Mouse (Mus musculus): ENCODE data around the gene Gstm7. TPM values are rescaled to one million over a fixed set of nuclear protein-coding genes. Genes with fewer than 3 reads are reported as not detected.

Gstm7 gene
- polyA plus RNA-seq, 1 experiment from 2014 or later = 16.5 TPM

DNA sequence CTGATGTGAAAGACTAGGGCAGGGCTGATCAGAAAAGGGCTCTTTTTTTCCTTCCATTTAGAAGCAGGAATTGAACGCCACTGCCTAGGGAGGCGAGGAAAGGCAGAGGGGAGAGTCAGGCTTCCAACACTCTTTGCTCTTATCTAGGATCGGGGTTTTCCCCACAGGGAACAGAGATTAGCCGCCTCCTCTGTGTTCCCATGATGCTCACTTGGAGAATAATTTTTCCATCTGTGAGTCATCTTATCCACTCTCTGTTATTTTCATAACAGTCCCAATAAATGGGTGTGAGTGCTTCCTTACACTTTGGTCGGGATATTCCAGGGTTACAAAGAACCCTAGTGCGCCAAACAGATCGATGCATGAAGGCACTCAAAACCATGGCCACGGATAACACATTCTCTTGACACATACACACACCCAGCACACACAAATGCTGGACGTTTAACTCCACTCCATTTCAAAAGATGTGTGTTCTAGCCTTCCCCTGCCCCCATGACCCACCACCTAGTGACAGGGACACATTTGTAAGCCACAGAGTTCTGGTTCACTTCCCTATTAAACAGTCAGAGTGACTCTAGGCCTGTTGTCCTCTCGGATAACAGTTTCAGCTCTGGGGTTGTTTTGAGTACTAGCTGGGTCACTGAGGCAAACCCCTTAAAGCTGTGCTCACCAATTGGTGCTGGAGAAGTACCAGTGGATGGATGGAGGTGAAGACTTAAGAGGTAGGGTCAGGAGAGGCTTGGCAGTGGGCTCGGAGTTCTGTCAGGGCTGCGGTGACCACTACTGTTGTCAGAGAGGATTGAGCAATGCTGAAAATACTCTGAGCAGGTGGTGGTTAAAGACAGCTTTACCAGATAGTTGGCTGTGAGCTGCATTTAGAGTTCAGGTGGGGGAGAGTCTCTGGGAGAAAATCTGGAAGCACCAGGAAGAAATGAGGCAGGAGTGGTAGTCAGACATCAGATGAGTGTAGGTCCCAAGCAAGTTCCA is 53.6 kb downstream of the Gstm7 start:
- Histone ChIP-seq H3K9me3 (replicated peaks) (no peaks in the 10 kb centered on the region), H3K27me3 (replicated peaks) (peaks cover 2% of the 10 kb centered on the region; the same call in 1 of the 2 replicates), H3K36me3 (no peaks in the 10 kb centered on the region), H3K4me1 (replicated peaks) (peaks cover 5% of the 10 kb centered on the region), H3K4me2 (no peak overlapping the region), H3K27ac (ENCODE audit: poor library complexity, severe bottlenecking) (no peak overlapping the region), H3K4me3 (no peak overlapping the region), H3K9ac (no peak overlapping the region)
- ATAC-seq (ENCODE audit: insufficient number of reproducible peaks, low FRiP score) = no peak
- WGBS = 56% methylated on average over 12 of the region's 12 CpGs

DNA sequence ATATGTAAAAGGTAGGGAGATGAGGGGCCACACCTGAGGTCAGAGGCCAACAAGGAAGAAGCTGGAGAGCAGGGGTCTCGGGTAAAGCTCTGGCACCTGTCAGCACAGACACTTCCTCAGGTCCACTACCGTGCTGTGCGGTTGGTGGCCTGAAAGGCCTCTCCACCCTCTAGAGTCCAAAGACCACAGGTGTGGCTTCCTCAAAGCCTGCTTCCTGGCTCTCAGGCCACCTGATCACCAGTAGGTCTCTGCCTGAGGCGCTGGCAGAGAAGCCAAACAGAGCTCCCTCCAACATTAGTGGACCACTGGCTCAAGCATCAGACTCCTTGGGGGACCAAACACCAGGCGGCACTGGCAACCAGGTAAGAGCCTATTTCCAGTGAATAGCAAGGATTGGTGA is 54.6 kb downstream of the Gstm7 start, which contains the start of gene Eps8l3:
Gene Eps8l3 (plus strand): TSS at position 225 of the 400 bp plus-strand sequence.
- 80% methylated on average over 5 of the region's 5 CpGs for WGBS
- no peak within 1 kb of the TSS for H3K9ac ChIP-seq
- H3K36me3 ChIP-seq = no peaks in the 10 kb centered on the region
- H3K9me3 ChIP-seq (replicated peaks) = no peaks in the 10 kb centered on the region
- H3K4me1 ChIP-seq (replicated peaks) = peaks cover 5% of the 10 kb centered on the region
- H3K4me2 ChIP-seq = no peak within 1 kb of the TSS
- peaks cover 2% of the 10 kb centered on the region; the same call in 1 of the 2 replicates for H3K27me3 ChIP-seq (replicated peaks)
- H3K27ac ChIP-seq (ENCODE audit: poor library complexity, severe bottlenecking) = no peak within 1 kb of the TSS
- ATAC-seq (ENCODE audit: insufficient number of reproducible peaks, low FRiP score) = no peak
- H3K4me3 ChIP-seq = no peak within 1 kb of the TSS

Other genes starting within 250 kb of the Gstm7 start
- gene Ahcyl1, start 235.3 kb downstream of the Gstm7 start, polyA plus RNA-seq (2016; fragmentation: Nextera tagmentation; extraction: Ambion mirVana) = 69.3 and 74.0 TPM in 2 replicates
- gene Csf1, start 171.3 kb downstream of the Gstm7 start, polyA plus RNA-seq (2016; fragmentation: Nextera tagmentation; extraction: Ambion mirVana) = 12.7 and 12.8 TPM in 2 replicates
- gene Eps8l3, start 54.6 kb downstream of the Gstm7 start, polyA plus RNA-seq (2016; fragmentation: Nextera tagmentation; extraction: Ambion mirVana) = 0.23 TPM in 1 of 2 replicates, not detected in the other
- 118 and 119 TPM in 2 replicates for gene Gstm5, start 36.0 kb downstream of the Gstm7 start, polyA plus RNA-seq (2016; fragmentation: Nextera tagmentation; extraction: Ambion mirVana)
- gene Gstm6, start 11.9 kb upstream of the Gstm7 start, polyA plus RNA-seq (2016; fragmentation: Nextera tagmentation; extraction: Ambion mirVana) = 9.8 TPM in 2 replicates
- not detected in 2 replicates for gene Gstm3, start 37.5 kb upstream of the Gstm7 start, polyA plus RNA-seq (2016; fragmentation: Nextera tagmentation; extraction: Ambion mirVana)
- 39.4 and 39.9 TPM in 2 replicates for gene Gstm2, start 54.6 kb upstream of the Gstm7 start, polyA plus RNA-seq (2016; fragmentation: Nextera tagmentation; extraction: Ambion mirVana)
- 28.2 and 35.6 TPM in 2 replicates for gene Gstm1, start 86.2 kb upstream of the Gstm7 start, polyA plus RNA-seq (2016; fragmentation: Nextera tagmentation; extraction: Ambion mirVana)
- 13.4 and 13.8 TPM in 2 replicates for gene Gstm4, start 113.1 kb upstream of the Gstm7 start, polyA plus RNA-seq (2016; fragmentation: Nextera tagmentation; extraction: Ambion mirVana)
- 40.0 and 41.6 TPM in 2 replicates for gene Ampd2, start 154.8 kb upstream of the Gstm7 start, polyA plus RNA-seq (2016; fragmentation: Nextera tagmentation; extraction: Ambion mirVana)
- 0.54 and 0.98 TPM in 2 replicates for gene Gnat2, start 161.0 kb upstream of the Gstm7 start, polyA plus RNA-seq (2016; fragmentation: Nextera tagmentation; extraction: Ambion mirVana)
- gene Gnai3, start 214.3 kb upstream of the Gstm7 start, polyA plus RNA-seq (2016; fragmentation: Nextera tagmentation; extraction: Ambion mirVana) = 94.9 and 97.0 TPM in 2 replicates
- gene Gpr61, start 223.1 kb upstream of the Gstm7 start, polyA plus RNA-seq (2016; fragmentation: Nextera tagmentation; extraction: Ambion mirVana) = 0.19 and 0.27 TPM in 2 replicates

Measured in heart, embryonic 12.5 days (tissue).